Mouse (Mus musculus): ENCODE measurements around the gene E130114P18Rik. TPM values are rescaled to one million over a fixed set of nuclear protein-coding genes. Genes with fewer than 3 reads are reported as not detected.

Gene E130114P18Rik
- polyA plus RNA-seq, 1 experiment from 2014 or later: 2.5 TPM

- Histone ChIP-seq H3K9ac (ENCODE audit: low read length) (no peak overlapping the region), H3K27me3 (ENCODE audit: control insufficient read depth, insufficient read depth, low read length) (no peaks in the 10 kb centered on the region), H3K4me1 (ENCODE audit: control insufficient read depth, insufficient read depth, low read length) (peaks cover 12% of the 10 kb centered on the region), H3K4me2 (ENCODE audit: low read depth, low read length) (no peak overlapping the region), H3K27ac (ENCODE audit: low read length) (no peak overlapping the region), H3K36me3 (ENCODE audit: control insufficient read depth, insufficient read depth, low read length) (no peaks in the 10 kb centered on the region), H3K4me3 (replicated peaks; ENCODE audit: low read length) (no peak overlapping the region), H3K9me3 (replicated peaks; ENCODE audit: control insufficient read depth, low read length) (no peaks in the 10 kb centered on the region)
- ATAC-seq (ENCODE audit: insufficient read depth, low FRiP score): no peak
- WGBS: 78% methylated on average over 3 of the region's 3 CpGs
These were observed 31.0 kb upstream of the E130114P18Rik start for GRCm38 (mm10) chr4:97808885-97809284.

- WGBS: 93% methylated on average over 2 of the region's 2 CpGs
- no peak overlapping the region for H3K9ac ChIP-seq (ENCODE audit: low read length)
- H3K27ac ChIP-seq (ENCODE audit: low read length): no peak overlapping the region
- peaks cover 10% of the 10 kb centered on the region for H3K4me1 ChIP-seq (ENCODE audit: control insufficient read depth, insufficient read depth, low read length)
- H3K4me2 ChIP-seq (ENCODE audit: low read depth, low read length): no peak overlapping the region
- H3K27me3 ChIP-seq (ENCODE audit: control insufficient read depth, insufficient read depth, low read length): no peaks in the 10 kb centered on the region
- H3K36me3 ChIP-seq (ENCODE audit: control insufficient read depth, insufficient read depth, low read length): peaks cover 3% of the 10 kb centered on the region; the same call in 1 of the 2 replicates
- no peak for ATAC-seq (ENCODE audit: insufficient read depth, low FRiP score)
- H3K4me3 ChIP-seq (replicated peaks; ENCODE audit: low read length): no peak overlapping the region
- H3K9me3 ChIP-seq (replicated peaks; ENCODE audit: control insufficient read depth, low read length): no peaks in the 10 kb centered on the region
These were observed 29.0 kb upstream of the E130114P18Rik start for GRCm38 (mm10) chr4:97806924-97807323.

GRCm38 (mm10) chr4:97805896-97806808, 28.3 kb upstream of the E130114P18Rik start:
- no peak overlapping the region for H3K9ac ChIP-seq (ENCODE audit: low read length)
- no peak for ATAC-seq (ENCODE audit: insufficient read depth, low FRiP score)
- H3K27me3 ChIP-seq (ENCODE audit: control insufficient read depth, insufficient read depth, low read length): no peaks in the 10 kb centered on the region
- 45% methylated on average over 7 of the region's 7 CpGs for WGBS
- no peak overlapping the region for H3K4me3 ChIP-seq (replicated peaks; ENCODE audit: low read length)
- H3K36me3 ChIP-seq (ENCODE audit: control insufficient read depth, insufficient read depth, low read length): peaks cover 10% of the 10 kb centered on the region
- H3K4me2 ChIP-seq (ENCODE audit: low read depth, low read length): no peak overlapping the region
- H3K9me3 ChIP-seq (replicated peaks; ENCODE audit: control insufficient read depth, low read length): 0 out of 2 replicates have a peak, but pooled peaks cover 4% of the 10 kb centered on the region
- no peak overlapping the region for H3K27ac ChIP-seq (ENCODE audit: low read length)
- peaks cover 10% of the 10 kb centered on the region for H3K4me1 ChIP-seq (ENCODE audit: control insufficient read depth, insufficient read depth, low read length)

- H3K9ac ChIP-seq (ENCODE audit: low read length): no peak overlapping the region
- H3K4me1 ChIP-seq (ENCODE audit: control insufficient read depth, insufficient read depth, low read length): peaks cover 10% of the 10 kb centered on the region
- 33% methylated on average over 2 of the region's 2 CpGs for WGBS
- no peak overlapping the region for H3K4me2 ChIP-seq (ENCODE audit: low read depth, low read length)
- H3K27ac ChIP-seq (ENCODE audit: low read length): peak overlapping the region; percentile 49
- no peak overlapping the region for H3K4me3 ChIP-seq (replicated peaks; ENCODE audit: low read length)
- H3K27me3 ChIP-seq (ENCODE audit: control insufficient read depth, insufficient read depth, low read length): no peaks in the 10 kb centered on the region
- H3K36me3 ChIP-seq (ENCODE audit: control insufficient read depth, insufficient read depth, low read length): peaks cover 10% of the 10 kb centered on the region
- 0 out of 2 replicates have a peak, but pooled peaks cover 4% of the 10 kb centered on the region for H3K9me3 ChIP-seq (replicated peaks; ENCODE audit: control insufficient read depth, low read length)
- no peak for ATAC-seq (ENCODE audit: insufficient read depth, low FRiP score)
These were observed 27.4 kb upstream of the E130114P18Rik start for GRCm38 (mm10) chr4:97805255-97805654.

GRCm38 (mm10) chr4:97804638-97805037, 26.8 kb upstream of the E130114P18Rik start:
- 0 out of 2 replicates have a peak, but pooled peaks cover 4% of the 10 kb centered on the region for H3K9me3 ChIP-seq (replicated peaks; ENCODE audit: control insufficient read depth, low read length)
- no peak overlapping the region for H3K27ac ChIP-seq (ENCODE audit: low read length)
- no peaks in the 10 kb centered on the region for H3K27me3 ChIP-seq (ENCODE audit: control insufficient read depth, insufficient read depth, low read length)
- no peak overlapping the region for H3K4me3 ChIP-seq (replicated peaks; ENCODE audit: low read length)
- peaks cover 10% of the 10 kb centered on the region for H3K36me3 ChIP-seq (ENCODE audit: control insufficient read depth, insufficient read depth, low read length)
- H3K4me2 ChIP-seq (ENCODE audit: low read depth, low read length): no peak overlapping the region
- H3K9ac ChIP-seq (ENCODE audit: low read length): no peak overlapping the region
- 83% methylated on average over 5 of the region's 5 CpGs for whole genome bisulfite sequencing
- no peak for ATAC-seq (ENCODE audit: insufficient read depth, low FRiP score)
- peaks cover 10% of the 10 kb centered on the region for H3K4me1 ChIP-seq (ENCODE audit: control insufficient read depth, insufficient read depth, low read length)

- Histone ChIP-seq H3K9ac (ENCODE audit: low read length) (no peak overlapping the region), H3K4me3 (replicated peaks; ENCODE audit: low read length) (no peak overlapping the region), H3K4me2 (ENCODE audit: low read depth, low read length) (no peak overlapping the region), H3K27me3 (ENCODE audit: control insufficient read depth, insufficient read depth, low read length) (no peaks in the 10 kb centered on the region), H3K36me3 (ENCODE audit: control insufficient read depth, insufficient read depth, low read length) (peaks cover 10% of the 10 kb centered on the region), H3K4me1 (ENCODE audit: control insufficient read depth, insufficient read depth, low read length) (peaks cover 4% of the 10 kb centered on the region), H3K9me3 (replicated peaks; ENCODE audit: control insufficient read depth, low read length) (0 out of 2 replicates have a peak, but pooled peaks cover 4% of the 10 kb centered on the region), H3K27ac (ENCODE audit: low read length) (no peak overlapping the region)
- WGBS: 80% methylated on average over 3 of the region's 3 CpGs
- no peak for ATAC-seq (ENCODE audit: insufficient read depth, low FRiP score)
These were observed 25.9 kb upstream of the E130114P18Rik start for GRCm38 (mm10) chr4:97803791-97804190.

GRCm38 (mm10) chr4:97796505-97796904, 18.6 kb upstream of the E130114P18Rik start:
- Histone ChIP-seq H3K4me1 (ENCODE audit: control insufficient read depth, insufficient read depth, low read length) (0 out of 2 replicates have a peak, but pooled peaks cover 3% of the 10 kb centered on the region), H3K9me3 (replicated peaks; ENCODE audit: control insufficient read depth, low read length) (0 out of 2 replicates have a peak, but pooled peaks cover under 1% of the 10 kb centered on the region), H3K36me3 (ENCODE audit: control insufficient read depth, insufficient read depth, low read length) (peaks cover 7% of the 10 kb centered on the region), H3K4me2 (ENCODE audit: low read depth, low read length) (no peak overlapping the region), H3K4me3 (replicated peaks; ENCODE audit: low read length) (no peak overlapping the region), H3K27me3 (ENCODE audit: control insufficient read depth, insufficient read depth, low read length) (no peaks in the 10 kb centered on the region), H3K9ac (ENCODE audit: low read length) (no peak overlapping the region), H3K27ac (ENCODE audit: low read length) (no peak overlapping the region)
- WGBS: 66% methylated on average over 10 of the region's 10 CpGs
- no peak for ATAC-seq (ENCODE audit: insufficient read depth, low FRiP score)

- H3K9ac ChIP-seq (ENCODE audit: low read length): no peak overlapping the region
- no peak for ATAC-seq (ENCODE audit: insufficient read depth, low FRiP score)
- H3K4me2 ChIP-seq (ENCODE audit: low read depth, low read length): no peak overlapping the region
- H3K4me1 ChIP-seq (ENCODE audit: control insufficient read depth, insufficient read depth, low read length): 0 out of 2 replicates have a peak, but pooled peaks cover 3% of the 10 kb centered on the region
- WGBS: 84% methylated on average over 5 of the region's 5 CpGs
- no peak overlapping the region for H3K4me3 ChIP-seq (replicated peaks; ENCODE audit: low read length)
- no peak overlapping the region for H3K27ac ChIP-seq (ENCODE audit: low read length)
- H3K36me3 ChIP-seq (ENCODE audit: control insufficient read depth, insufficient read depth, low read length): peaks cover 5% of the 10 kb centered on the region; the same call in 1 of the 2 replicates
- H3K27me3 ChIP-seq (ENCODE audit: control insufficient read depth, insufficient read depth, low read length): no peaks in the 10 kb centered on the region
- no peaks in the 10 kb centered on the region for H3K9me3 ChIP-seq (replicated peaks; ENCODE audit: control insufficient read depth, low read length)
These were observed 18.1 kb upstream of the E130114P18Rik start for GRCm38 (mm10) chr4:97795957-97796356.

- peaks cover 5% of the 10 kb centered on the region; the same call in 1 of the 2 replicates for H3K36me3 ChIP-seq (ENCODE audit: control insufficient read depth, insufficient read depth, low read length)
- H3K4me1 ChIP-seq (ENCODE audit: control insufficient read depth, insufficient read depth, low read length): 0 out of 2 replicates have a peak, but pooled peaks cover 6% of the 10 kb centered on the region
- no peak overlapping the region for H3K27ac ChIP-seq (ENCODE audit: low read length)
- ATAC-seq (ENCODE audit: insufficient read depth, low FRiP score): no peak
- no peaks in the 10 kb centered on the region for H3K9me3 ChIP-seq (replicated peaks; ENCODE audit: control insufficient read depth, low read length)
- 83% methylated on average over 4 of the region's 4 CpGs for WGBS
- H3K27me3 ChIP-seq (ENCODE audit: control insufficient read depth, insufficient read depth, low read length): no peaks in the 10 kb centered on the region
- H3K9ac ChIP-seq (ENCODE audit: low read length): no peak overlapping the region
- H3K4me2 ChIP-seq (ENCODE audit: low read depth, low read length): no peak overlapping the region
- no peak overlapping the region for H3K4me3 ChIP-seq (replicated peaks; ENCODE audit: low read length)
These were observed 17.0 kb upstream of the E130114P18Rik start for GRCm38 (mm10) chr4:97794865-97795264.

Data from stomach, embryonic 16.5 days (tissue).